Mouse (Mus musculus): ENCODE measurements around the gene Ptprf.

The Ptprf gene

DNA sequence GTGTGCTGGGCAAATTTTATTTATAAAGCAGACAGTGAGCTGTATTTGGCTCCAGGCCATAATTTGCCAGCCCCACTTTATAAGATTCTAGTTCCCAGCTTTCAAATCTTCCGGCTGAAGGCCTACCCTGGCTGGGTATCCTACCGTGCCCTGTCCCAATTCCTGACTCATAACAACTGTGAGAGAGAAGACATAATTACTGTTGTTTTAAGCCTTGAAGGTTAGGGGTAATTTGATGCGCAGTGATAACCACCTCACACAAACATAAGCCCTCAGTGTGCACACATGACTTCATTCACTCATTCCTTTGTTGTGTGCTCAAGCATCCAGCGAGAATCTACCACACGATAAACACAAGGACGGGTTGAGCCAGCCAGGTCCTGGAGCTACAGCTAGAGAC lies 71.7 kb downstream of the Ptprf start:
- ATAC-seq (ENCODE audit: insufficient number of reproducible peaks, low FRiP score, low TSS enrichment), result no peak

DNA sequence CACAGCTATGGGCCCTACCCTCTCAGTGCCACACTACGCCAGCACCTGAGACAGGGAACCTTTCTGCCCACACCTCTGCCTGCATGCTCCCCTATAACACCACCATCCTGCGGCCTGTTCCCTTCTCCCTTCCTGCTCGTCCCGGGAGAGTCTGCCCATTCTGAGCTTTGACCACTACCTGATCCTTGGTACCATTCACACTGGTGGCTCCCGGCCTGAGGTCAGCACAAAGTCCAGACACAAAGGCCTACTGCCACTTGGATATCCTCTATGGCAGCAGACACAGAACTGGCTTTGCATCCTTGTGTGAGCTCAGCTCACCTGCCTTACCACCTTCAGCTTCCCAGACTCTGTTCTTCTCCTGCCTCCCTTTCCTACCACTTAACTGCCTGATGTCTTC lies 72.7 kb downstream of the Ptprf start:
- no peak for ATAC-seq (ENCODE audit: insufficient number of reproducible peaks, low FRiP score, low TSS enrichment)

DNA sequence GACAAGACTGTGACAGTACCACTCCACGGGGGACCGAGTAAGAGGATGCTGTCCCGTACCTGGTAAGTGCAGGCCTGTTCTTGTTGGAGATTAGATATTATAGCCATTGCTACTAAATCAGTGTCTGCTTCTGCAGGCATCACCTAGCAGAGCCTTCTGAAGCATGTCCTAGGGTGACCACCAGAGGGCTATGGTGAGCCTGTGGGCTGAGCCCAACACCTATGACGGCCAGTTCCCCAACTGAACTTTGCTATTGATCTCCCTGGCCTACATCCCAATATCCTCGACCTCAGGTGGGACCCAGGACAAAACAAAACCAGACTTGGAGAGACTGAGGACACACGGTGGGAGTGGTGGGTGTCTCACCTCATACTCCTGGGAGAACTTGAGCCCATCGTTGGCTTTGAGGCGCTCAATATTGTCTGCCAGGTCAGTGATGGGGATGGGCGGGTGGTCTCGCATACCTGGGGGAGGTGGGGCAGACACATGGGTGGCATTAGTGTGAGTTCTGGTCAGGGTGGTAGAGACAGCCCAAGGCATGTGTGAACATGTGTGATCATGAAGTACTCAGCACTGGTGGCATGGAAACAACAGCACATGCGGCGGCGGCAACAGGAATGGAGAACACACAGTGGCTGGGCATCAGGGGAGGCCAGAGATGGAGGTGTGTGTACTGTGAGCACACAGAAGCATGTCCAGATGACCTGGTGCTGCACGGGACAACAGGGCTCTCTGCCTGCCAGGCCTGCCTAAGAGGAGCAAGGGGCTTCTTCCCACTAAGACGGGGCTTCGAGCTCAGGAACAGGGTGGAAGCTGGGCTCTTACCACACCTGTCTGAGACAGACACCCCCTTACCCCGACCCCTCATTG lies 74.2 kb downstream of the Ptprf start:
- 0 out of 2 replicates have a peak, but pooled peaks have one; percentile 36 for ATAC-seq (ENCODE audit: insufficient number of reproducible peaks, low FRiP score, low TSS enrichment)

DNA sequence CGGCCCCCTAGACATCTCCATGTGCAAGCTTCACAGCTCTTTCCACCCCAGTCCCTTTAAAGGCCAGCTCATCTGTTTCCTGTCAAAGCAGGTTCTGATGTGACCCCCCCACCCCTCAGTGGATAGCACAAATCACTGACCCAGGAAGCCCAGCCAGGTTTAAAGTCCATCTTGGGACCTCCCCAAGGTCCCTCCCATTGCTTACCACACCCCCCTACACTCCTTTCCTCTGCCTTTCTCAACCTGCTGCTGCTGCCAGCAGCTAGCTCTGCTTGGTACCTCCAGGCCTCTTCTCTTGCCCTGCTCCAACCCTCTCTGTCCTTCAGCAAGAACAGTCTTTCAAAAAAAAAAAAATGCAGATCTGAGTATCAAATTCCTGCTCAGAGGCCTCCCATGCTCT lies 76.3 kb downstream of the Ptprf start:
- ATAC-seq (ENCODE audit: insufficient number of reproducible peaks, low FRiP score, low TSS enrichment), result no peak

DNA sequence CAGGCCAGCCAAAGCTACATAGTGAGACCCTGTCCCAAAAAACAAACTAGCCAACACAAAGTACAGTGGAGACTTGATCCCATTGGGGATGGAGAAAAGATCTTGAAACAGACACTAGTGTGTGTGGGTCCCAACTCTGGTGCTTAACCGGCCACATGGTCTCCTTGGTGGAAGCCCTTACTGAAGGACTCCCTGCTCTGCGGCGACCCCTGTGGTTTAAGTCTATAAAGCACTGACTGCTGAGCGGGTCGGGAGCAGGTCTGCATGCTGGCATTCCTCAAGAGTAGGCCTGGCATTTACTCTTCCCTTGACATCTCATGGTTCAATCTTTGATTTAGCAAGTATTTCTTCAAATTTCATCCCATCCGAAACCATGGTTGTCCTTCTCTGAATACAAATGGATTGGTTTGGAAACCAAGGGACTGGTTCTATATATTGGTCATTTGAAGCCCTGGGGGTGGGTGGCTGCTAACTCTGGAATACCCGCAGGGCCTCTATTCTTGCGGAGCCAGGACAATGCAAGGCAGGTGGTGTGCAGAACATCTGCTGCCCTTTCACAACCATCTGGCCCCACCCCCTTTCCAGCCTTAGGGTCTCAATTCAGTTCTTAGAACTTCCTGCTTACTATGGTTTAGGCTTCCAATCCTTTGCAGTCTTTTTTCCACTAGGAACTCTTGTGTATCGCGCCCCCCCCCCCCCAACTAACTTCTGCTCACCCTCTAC lies 84.1 kb downstream of the Ptprf start:
- ATAC-seq (ENCODE audit: insufficient number of reproducible peaks, low FRiP score, low TSS enrichment), result no peak

DNA sequence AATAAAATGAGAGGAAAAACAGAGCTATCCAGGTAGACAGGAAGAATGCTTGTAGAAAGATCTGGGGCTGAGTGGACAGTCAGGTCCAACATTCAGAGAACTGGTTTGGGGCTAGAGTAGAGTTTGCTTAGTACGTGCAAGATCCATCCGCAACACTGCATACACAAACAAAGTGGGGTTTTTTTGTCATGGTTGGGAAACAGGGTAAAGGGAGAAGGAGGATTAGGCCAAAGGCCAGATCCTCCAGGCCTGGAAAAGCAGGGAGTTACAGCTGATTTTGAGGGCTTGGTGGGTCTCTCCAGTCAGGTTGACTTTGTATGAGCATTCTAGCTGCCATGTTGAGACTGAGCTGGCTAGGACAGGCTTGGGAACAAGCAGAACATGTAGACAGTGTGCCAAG lies 85.3 kb downstream of the Ptprf start:
- no peak for ATAC-seq (ENCODE audit: insufficient number of reproducible peaks, low FRiP score, low TSS enrichment)

DNA sequence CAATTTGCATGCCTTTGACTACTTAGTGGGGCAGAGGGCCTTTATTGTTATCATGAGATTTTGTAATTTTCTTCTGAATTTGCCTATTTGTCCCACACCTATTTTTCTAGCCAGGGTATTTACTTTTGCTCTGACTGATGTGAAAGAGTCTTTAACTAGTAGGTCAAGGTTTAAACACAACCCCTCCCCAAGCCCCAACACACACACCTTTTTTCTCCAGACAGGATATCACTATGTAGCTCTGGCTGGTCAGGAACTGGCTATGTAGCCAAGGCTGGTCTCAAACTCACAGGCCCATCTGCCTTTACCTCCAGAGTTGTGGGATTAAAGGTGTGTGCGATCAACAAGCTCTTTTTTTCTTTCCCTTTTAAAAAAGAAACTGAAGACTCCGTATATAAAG lies 92.1 kb downstream of the Ptprf start:
- no peak for ATAC-seq (ENCODE audit: insufficient number of reproducible peaks, low FRiP score, low TSS enrichment)

DNA sequence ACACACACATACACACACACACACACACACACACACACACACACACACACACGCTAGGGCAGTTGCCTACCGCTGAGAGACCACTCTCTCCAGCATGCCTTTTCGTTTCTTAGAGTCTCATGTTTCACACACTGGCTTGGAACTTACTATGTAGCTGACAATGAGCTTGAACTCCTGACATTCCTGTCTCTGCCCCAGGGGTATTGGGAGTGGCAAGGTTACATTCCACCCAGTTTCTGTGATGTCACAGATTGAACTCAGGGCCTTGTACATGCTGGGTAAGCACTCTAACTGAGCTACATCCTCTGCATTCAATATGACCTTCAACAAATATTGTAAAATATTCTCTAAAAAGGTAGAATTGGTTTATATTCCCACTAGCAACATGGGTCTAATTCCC lies 92.6 kb downstream of the Ptprf start:
- no peak for ATAC-seq (ENCODE audit: insufficient number of reproducible peaks, low FRiP score, low TSS enrichment)

DNA sequence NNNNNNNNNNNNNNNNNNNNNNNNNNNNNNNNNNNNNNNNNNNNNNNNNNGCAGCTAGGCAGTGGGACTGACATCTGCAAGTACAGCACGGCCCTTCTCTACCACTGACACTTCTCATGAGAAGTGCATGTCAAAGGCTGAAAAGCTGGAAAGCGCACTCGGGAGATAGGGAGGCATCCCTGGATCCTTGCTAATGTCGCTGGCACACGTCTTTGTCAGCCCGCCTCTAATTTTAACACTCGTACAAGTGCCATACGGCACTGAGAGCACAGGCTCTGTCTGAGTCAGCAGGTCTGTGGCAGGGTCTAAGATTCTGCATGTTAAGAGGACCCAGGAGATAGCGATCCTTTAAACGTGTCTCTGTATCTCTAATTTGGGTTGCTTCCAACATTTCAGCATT lies 95.0 kb downstream of the Ptprf start:
- no peak for ATAC-seq (ENCODE audit: insufficient number of reproducible peaks, low FRiP score, low TSS enrichment)

DNA sequence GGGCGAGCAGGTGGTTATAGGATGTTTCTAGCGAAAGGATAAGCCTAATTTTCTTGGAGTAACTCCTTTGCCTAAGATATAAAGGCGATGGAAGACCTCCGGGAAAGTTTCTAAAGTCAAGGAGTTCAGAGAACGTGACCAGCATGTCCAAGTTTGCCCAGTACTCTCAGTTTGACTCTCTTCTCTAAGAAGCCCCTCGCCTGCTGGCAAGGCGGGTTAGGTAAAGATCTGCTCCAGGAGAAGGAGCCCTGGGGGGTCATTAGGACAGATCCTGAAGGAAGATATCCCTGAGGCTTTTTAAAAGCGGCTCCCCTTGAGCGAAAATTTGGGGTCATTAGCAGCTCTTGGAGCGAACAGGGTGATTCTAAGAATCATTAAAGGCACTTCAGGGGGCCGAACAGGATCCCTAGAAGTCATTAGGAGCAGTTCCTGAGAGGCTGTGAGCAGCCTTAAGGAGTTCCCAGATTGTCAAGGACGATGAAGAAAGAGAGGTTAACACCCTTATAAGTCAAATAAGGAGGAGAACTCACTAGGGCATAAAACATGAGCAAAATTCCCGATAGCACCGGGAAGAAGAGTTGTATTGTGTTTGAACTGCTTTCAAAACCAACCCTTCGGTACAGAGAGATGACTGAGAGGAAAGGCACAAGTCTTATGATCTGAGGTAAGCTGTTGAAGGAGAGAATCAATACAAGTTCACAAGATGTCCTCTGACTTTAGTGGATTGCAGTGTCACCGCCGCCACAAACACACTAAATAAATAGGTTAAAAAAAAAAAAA lies 110.7 kb downstream of the Ptprf start:
- no peak for ATAC-seq (ENCODE audit: insufficient number of reproducible peaks, low FRiP score, low TSS enrichment)

DNA sequence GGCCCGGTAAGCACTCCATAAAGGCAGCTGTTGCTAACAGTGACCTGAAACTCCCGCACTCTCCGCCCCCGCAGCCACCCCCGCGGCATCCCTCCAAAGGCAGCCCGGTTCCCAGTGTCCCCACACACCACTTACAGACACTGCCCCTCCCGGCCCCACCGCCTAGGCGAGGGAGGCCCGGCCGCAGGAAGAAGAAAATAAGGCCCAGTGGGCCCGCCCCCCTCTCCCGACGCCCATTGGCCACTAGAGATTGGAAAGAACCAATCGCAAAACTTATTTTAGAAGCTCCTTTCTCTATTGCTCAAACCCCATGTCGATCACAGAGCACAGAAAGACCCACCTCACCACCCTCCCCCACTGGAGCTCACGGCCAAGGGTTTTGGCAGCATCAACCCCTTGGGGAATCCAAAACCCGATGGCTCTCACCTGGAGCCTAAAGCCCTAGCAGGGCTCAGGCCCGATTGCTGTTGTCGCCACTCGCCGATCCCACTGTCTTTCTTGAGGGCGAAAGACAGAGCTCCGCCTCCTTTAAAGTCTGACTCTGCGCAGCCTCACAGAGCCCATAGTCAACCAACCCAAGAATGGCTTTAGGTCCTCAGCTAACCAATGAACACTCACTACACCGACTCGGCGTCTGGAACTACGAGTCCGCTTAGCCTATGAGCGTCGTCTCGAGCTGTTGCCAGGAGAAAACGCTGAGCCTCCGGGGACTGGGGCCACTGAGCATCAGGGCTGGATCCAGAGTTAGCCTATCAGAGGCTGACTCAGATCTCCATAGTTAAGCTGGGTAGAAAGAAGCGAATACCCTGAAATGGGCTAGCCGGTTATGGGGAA lies 111.5 kb downstream of the Ptprf start, which contains the start of gene Kdm4a:
Kdm4a (minus strand) TSS at position 577 of the 834 bp plus-strand sequence.
- ATAC-seq (ENCODE audit: insufficient number of reproducible peaks, low FRiP score, low TSS enrichment), result peak; percentile 99

DNA sequence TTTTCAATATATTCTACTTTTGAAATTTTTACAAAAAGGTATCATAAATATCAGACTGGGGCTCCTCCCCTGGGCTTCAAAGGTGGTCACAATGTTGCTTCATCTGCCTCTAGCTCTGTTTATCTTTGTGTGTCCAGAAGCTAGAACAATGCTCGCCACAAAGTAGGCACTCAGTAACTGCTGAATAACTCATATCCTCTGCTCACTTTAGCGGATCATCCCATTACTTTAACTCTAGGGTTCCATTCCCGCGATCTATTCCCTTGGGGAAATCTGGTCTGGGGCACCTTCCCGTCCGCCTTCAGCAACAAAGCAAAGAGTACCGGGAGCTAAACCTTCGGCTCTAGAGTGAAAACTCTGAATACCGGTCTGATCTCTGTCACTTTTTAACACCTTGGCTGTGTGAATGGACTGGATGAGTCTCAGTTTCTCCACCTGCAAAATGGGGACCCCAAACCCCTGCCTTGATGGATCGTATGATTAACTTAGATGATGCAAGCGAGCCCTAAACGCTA lies 112.2 kb downstream of the Ptprf start:
- ATAC-seq (ENCODE audit: insufficient number of reproducible peaks, low FRiP score, low TSS enrichment), result no peak

DNA sequence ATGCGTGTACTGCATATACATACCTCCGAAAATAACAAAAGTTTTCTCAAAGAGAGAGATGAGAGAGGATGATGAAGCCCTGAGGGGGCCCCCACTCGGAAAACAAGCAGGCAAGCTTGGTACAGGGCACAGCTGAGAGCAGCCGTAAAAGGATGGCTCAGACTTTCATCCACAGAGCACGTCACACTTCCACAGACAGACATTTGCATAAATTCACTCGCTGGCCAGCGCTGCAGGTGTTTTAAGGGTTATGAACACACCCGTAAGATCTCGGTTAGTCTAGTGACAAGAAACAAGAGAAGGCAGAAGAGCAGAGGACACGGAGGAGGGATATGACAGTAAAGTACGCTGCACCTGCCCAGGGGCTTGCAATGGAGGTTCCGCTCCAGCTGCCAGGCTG lies 118.7 kb downstream of the Ptprf start:
- no peak for ATAC-seq (ENCODE audit: insufficient number of reproducible peaks, low FRiP score, low TSS enrichment)

DNA sequence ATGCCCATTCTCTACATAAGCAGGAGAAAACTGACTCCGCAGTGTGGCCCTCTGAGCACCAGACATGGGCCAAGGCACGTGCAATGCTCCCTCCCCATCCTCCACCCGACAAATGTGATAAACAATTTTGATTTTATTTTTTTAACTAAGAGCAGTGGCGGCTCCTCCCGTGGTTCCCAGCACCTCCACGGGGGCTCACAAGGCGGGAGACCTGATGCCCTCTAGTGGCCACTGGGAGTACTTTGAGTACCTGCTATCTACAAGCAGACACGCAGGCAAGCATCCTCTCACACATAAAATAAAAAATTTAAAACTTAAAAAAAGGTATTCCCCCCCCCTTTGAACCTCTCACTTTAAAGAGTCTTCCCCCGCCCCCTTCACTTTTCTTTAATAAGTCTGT lies 120.2 kb downstream of the Ptprf start:
- no peak for ATAC-seq (ENCODE audit: insufficient number of reproducible peaks, low FRiP score, low TSS enrichment)

DNA sequence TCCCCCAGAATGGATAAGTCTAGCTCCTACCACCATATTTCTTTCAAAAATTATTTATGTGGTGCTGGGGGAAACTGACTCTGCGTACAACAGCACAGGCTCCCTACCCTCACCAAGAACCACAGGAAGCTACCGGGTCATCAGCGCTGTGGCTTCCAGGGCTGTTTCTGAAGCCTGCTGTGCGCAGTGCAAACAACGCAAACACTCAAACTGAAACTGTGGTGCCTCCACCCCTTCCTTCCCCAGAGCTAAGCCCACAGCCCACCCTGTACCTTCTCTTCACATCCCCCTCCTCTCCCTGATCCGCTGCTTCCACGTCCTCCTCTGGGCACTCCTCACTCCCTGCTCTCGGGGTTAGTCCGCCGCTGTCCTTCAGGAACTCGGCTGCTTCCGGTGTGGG lies 129.1 kb downstream of the Ptprf start:
- ATAC-seq (ENCODE audit: insufficient number of reproducible peaks, low FRiP score, low TSS enrichment), result no peak

Data from cerebellum, adult (tissue).